Mouse (Mus musculus) thymus, adult 2 months (tissue): ENCODE data around the gene Zc2hc1c.

Source experiments
- CTCF ChIP-seq: fragments of 200-500 bp; IDR thresholded peaks from 2 replicates; pipeline ENCODE4 v1.5.1; 2012; ENCODE audit warnings: mild to moderate bottlenecking, control low read depth, low read length, moderate library complexity, borderline replicate concordance; ENCODE audit not compliant: control insufficient read depth, poor library complexity, insufficient read depth; ENCODE audit errors: extremely low read depth
- POLR2A ChIP-seq: fragments of 200-500 bp; IDR thresholded peaks from 2 replicates; pipeline ENCODE4 v1.6.1; 2012; ENCODE audit warnings: mild to moderate bottlenecking, low read length, control low read depth, moderate library complexity; ENCODE audit not compliant: control insufficient read depth, poor library complexity, insufficient read depth; ENCODE audit errors: extremely low read depth

DNA sequence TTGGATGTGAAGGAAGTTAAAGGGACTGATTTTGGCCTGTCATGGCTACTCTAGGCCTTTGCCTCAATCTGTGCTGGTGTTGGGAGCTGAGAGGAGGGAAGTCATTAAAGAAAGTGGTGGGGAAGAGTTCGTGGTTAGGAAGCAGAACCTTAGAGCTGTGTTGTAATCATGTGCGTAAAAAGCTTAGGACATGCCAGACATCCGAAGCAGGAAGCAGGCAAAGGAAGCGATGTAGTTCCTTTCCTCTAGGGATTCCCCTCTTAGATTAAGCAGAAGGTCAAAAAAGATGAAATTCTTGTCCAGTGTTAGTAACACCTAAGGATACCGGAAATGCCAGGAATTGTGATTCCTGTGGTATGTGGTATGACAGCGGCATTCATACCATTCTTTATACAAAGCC, 59.9 kb downstream of the Zc2hc1c start:
- TF ChIP-seq CTCF (no peak), POLR2A (no peak)
